Mouse (Mus musculus) c-Kit-positive CD71-positive TER-119-positive erythroid progenitor cells, embryonic 14.5 days (primary cell): Measurements from ENCODE around the gene Idh1.

Experiments
- DNase-seq: peaks from one replicate; pipeline ENCODE4 v3.0.0-alpha.2; 2013; ENCODE audit warnings: low spot score

The Idh1 gene

GRCm38 (mm10) chr1:65113536-65114172 lies 72.6 kb downstream of the Idh1 start:
- no peak for DNase-seq

GRCm38 (mm10) chr1:65112807-65113196 lies 73.5 kb downstream of the Idh1 start:
- no peak for DNase-seq

- DNase-seq: peak; percentile 74
Observed at GRCm38 (mm10) chr1:65112031-65112806, 74.1 kb downstream of the Idh1 start.

- no peak for DNase-seq
Observed at GRCm38 (mm10) chr1:65109756-65110435, 76.4 kb downstream of the Idh1 start.

GRCm38 (mm10) chr1:65109196-65109595 lies 77.1 kb downstream of the Idh1 start:
- DNase-seq: no peak
